Mouse (Mus musculus): ENCODE measurements around the gene Zfp592.

DNA sequence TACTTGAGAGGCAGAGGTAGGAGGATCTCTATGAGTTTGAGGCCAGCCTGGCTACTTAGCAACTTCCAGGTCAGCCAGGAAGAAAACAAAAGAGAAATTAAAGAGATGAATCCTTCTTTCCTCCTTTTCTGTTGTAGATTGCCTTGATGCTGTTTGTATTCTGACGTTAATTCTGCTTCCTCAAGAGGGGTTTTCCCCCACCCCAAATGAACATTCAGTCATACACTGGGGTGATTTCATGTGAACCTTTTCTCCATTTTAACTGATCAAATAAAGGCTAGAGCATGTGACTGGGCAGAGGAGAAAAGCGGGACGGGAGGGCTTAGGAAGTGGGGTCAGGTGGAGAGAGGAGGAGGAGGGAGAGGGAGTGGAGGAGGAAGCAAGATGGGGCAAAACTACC lies 14.8 kb downstream of the Zfp592 start:
- TF ChIP-seq CTCF (IDR thresholded peaks at IDR 0.05 in 2 of 3, conservative IDR thresholded peaks at IDR 0.05 in 1 of 3; ENCODE audit: control insufficient read depth in 1 of 3, insufficient read depth in 1 of 3, low read depth in 2 of 3, low read length in 3 of 3, poor library complexity in 1 of 3, severe bottlenecking in 1 of 3) (no peak), MYC (IDR thresholded peaks at IDR 0.05; ENCODE audit: low read depth, low read length) (no peak), ZNF384 (IDR thresholded peaks at IDR 0.05; ENCODE audit: low read depth, low read length) (no peak), EP300 (IDR thresholded peaks at IDR 0.05; ENCODE audit: low read depth in 1 of 2, low read length in 2 of 2) (no peak), UBTF (IDR thresholded peaks at IDR 0.05; ENCODE audit: borderline replicate concordance, insufficient read depth, low read depth, low read length) (no peak), MEF2A (IDR thresholded peaks at IDR 0.05; ENCODE audit: extremely low read depth, insufficient replicate concordance, low read depth, low read length, poor library complexity, severe bottlenecking) (no peak), POLR2AphosphoS2 (IDR thresholded peaks at IDR 0.05; ENCODE audit: low read length) (no peak), ZC3H11A (IDR thresholded peaks at IDR 0.05; ENCODE audit: low read depth, low read length) (no peak), BHLHE40 (IDR thresholded peaks at IDR 0.05; ENCODE audit: borderline replicate concordance, low read depth, low read length) (no peak), ELF1 (IDR thresholded peaks at IDR 0.05; ENCODE audit: low read depth, low read length) (no peak), USF1 (IDR thresholded peaks at IDR 0.05; ENCODE audit: low read depth, low read length) (no peak), GATA1 (IDR thresholded peaks at IDR 0.05; ENCODE audit: low read depth, low read length) (no peak), RCOR1 (IDR thresholded peaks at IDR 0.05; ENCODE audit: low read depth, low read length) (no peak)

All from MEL (cell line).